Mouse (Mus musculus) hindbrain, postnatal 0 days (tissue): ENCODE data around the gene Cep97. TPM values are rescaled to one million over a fixed set of nuclear protein-coding genes. Genes with fewer than 3 reads are reported as not detected.

Experiments
- ATAC-seq: fragments of 200-750 bp; cut with Nextera tagmentation; 2 replicates; pipeline ENCODE4 v1.8.0; 2017; ENCODE audit warnings: mild to moderate bottlenecking, moderate TSS enrichment, moderate library complexity
- DNase-seq: peaks from one replicate; pipeline ENCODE4 v3.0.0-alpha.2; 2015; ENCODE audit warnings: low spot score
- H3K27ac ChIP-seq: fragments of 300-500 bp; sonication (generic); 2 replicates; pipeline ENCODE4 v1.5.1; 2014; ENCODE audit warnings: mild to moderate bottlenecking
- H3K27me3 ChIP-seq: fragments of 300-500 bp; sonication (generic); 2 replicates; pipeline ENCODE4 v1.6.1; 2014; ENCODE audit warnings: low read length, mixed read lengths; ENCODE audit not compliant: insufficient read depth
- H3K36me3 ChIP-seq: fragments of 300-500 bp; sonication (generic); 2 replicates; pipeline ENCODE4 v1.6.1; 2014; ENCODE audit warnings: low read length, mixed read lengths; ENCODE audit not compliant: insufficient read depth
- H3K4me1 ChIP-seq: fragments of 300-500 bp; sonication (generic); 2 replicates; pipeline ENCODE4 v1.6.1; 2014; ENCODE audit warnings: antibody characterized with exemption, low read length, mixed read lengths; ENCODE audit not compliant: insufficient read depth
- H3K4me2 ChIP-seq: fragments of 300-500 bp; sonication (generic); 2 replicates; pipeline ENCODE4 v1.6.1; 2014; ENCODE audit warnings: low read depth, mild to moderate bottlenecking, low read length, moderate library complexity, mixed read lengths
- H3K4me3 ChIP-seq: fragments of 300-500 bp; sonication (generic); 2 replicates; pipeline ENCODE4 v1.5.1; 2014; ENCODE audit warnings: low read length
- H3K9ac ChIP-seq: fragments of 300-500 bp; sonication (generic); replicated peaks from 2 replicates; pipeline ENCODE4 v1.6.1; 2014; ENCODE audit warnings: mild to moderate bottlenecking, low read length, moderate library complexity, mixed read lengths
- H3K9me3 ChIP-seq: fragments of 300-500 bp; sonication (generic); 2 replicates; pipeline ENCODE4 v1.6.1; 2016; ENCODE audit warnings: low read length, mixed read lengths
- CTCF ChIP-seq: IDR thresholded peaks from 2 replicates; pipeline ENCODE4 v1.5.1; 2016; ENCODE audit warnings: antibody characterized with exemption, control low read depth, low read depth
- WGBS: fragments of 180-500 bp; shearing (Covaris S2); extraction: QIAGEN DNeasy Blood & Tissue Kit; methylation state at CpG from one replicate; pipeline ENCODE4 v1.1.7; 2014; 5-methylcytosine and 5-hydroxymethylcytosine counted together
- polyA plus RNA-seq: library from polyadenylated mRNA; unstranded; fragments of >200 nt; fragmentation: Nextera tagmentation; extraction: Ambion mirVana; gene quantifications from 2 replicates; pipeline ENCODE4 v1.2.1, GENCODE M21; 2015
- total RNA-seq: library from RNA; depleted of rRNA; stranded (reverse); fragments of >200 nt; gene quantifications from 2 replicates; pipeline ENCODE4 v1.2.3, GENCODE M21; 2014

The Cep97 gene
- total and polyA plus RNA-seq, 2 experiments from 2014 or later, result 5.8 to 7.1 TPM

DNA sequence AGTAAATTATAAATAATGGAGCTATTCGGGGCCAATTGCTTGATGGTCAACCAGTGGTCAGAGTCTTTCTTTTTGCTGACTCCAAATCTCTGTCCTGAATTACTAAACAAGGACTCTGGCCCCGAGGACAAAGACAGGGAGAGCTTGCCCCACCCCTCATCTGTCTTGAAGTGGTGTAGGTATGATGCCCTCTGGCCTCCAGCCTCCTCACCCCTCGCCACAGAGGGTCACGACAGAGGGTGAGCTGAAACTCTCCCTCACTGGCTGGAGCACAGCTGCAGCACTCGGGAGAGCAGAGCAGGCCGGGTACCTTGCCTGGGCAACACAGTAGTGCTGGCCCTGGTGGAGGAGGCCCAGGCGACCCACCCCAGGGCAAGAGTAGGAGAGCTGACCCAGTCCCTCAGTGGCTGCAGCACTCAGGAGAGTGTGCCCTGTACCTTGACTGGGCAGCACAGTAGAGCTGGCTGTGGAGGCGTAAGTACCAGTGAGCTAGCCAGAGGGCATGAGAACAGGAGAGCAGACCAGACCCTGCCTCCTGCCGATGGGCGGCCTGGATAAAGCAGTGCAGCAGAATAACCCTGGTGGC lies 24.4 kb downstream of the Cep97 start:
- 93% methylated on average over 10 of the region's 10 CpGs for WGBS
- Histone ChIP-seq H3K4me2 (no peak overlapping the region), H3K9ac (no peak overlapping the region), H3K36me3 (peaks cover 26% of the 10 kb centered on the region; the same call in 1 of the 2 replicates), H3K9me3 (no peaks in the 10 kb centered on the region), H3K4me1 (no peaks in the 10 kb centered on the region), H3K4me3 (no peak overlapping the region), H3K27ac (no peak overlapping the region), H3K27me3 (no peaks in the 10 kb centered on the region)
- ATAC-seq (peak; percentile 35; the same call in 1 of the 2 replicates), DNase-seq (no peak)
- TF ChIP-seq CTCF, result no peak

- Histone ChIP-seq H3K36me3 (0 out of 2 replicates have a peak, but pooled peaks cover 24% of the 10 kb centered on the region), H3K4me1 (no peaks in the 10 kb centered on the region), H3K9me3 (no peaks in the 10 kb centered on the region), H3K4me2 (no peak overlapping the region), H3K9ac (no peak overlapping the region), H3K4me3 (no peak overlapping the region), H3K27me3 (no peaks in the 10 kb centered on the region), H3K27ac (no peak overlapping the region)
- ATAC-seq (no peak), DNase-seq (no peak)
- 91% methylated on average over 5 of the region's 5 CpGs for WGBS
- TF ChIP-seq CTCF, result no peak
Measured at GRCm38 (mm10) chr16:55906928-55907679, 27.6 kb downstream of the Cep97 start.

- Histone ChIP-seq H3K4me2 (no peak overlapping the region), H3K4me1 (no peaks in the 10 kb centered on the region), H3K27me3 (no peaks in the 10 kb centered on the region), H3K4me3 (no peak overlapping the region), H3K36me3 (0 out of 2 replicates have a peak, but pooled peaks cover 19% of the 10 kb centered on the region), H3K27ac (no peak overlapping the region), H3K9ac (no peak overlapping the region), H3K9me3 (no peaks in the 10 kb centered on the region)
- no peak for TF ChIP-seq CTCF
- DNase-seq (no peak), ATAC-seq (no peak)
- 90% methylated on average over 25 of the region's 25 CpGs for WGBS
Measured at GRCm38 (mm10) chr16:55905370-55905769, 29.3 kb downstream of the Cep97 start.

GRCm38 (mm10) chr16:55901839-55902756 lies 32.6 kb downstream of the Cep97 start:
- Histone ChIP-seq H3K9ac (no peak overlapping the region), H3K9me3 (no peaks in the 10 kb centered on the region), H3K4me3 (no peak overlapping the region), H3K27me3 (no peaks in the 10 kb centered on the region), H3K27ac (no peak overlapping the region), H3K4me1 (no peaks in the 10 kb centered on the region), H3K4me2 (no peak overlapping the region), H3K36me3 (0 out of 2 replicates have a peak, but pooled peaks cover 11% of the 10 kb centered on the region)
- TF ChIP-seq CTCF, result no peak
- ATAC-seq, result no peak
- DNase-seq, result no peak
- 90% methylated on average over 14 of the region's 14 CpGs for WGBS

DNA sequence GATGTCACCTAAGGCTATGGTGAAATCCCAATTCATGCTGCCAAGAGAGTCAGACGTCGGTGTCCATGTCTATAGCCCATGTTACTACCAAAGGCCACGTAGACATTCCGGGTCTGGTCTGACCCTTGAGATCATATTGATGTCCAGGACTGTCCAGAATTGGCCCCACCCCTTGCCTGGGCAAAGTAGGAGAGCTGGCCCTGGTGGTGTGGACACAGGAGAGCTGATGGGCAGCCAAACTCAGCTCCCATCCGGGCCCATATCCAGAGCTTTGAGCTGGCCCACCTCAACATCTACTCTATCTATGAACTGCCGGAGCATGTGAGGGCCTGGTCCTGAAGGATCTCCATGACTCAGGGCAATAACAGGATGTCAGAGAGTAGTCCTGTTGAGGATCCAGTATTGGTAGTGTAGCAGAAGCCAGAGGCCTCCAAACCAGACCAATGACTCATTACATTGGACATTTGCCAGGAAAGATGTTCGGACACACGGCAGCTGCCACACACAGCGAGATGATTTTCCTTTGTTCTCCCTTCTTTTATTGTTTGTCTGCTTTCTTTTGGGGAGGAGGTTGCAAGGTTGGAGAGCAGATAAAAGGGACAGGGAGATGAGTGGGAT lies 36.2 kb downstream of the Cep97 start:
- Histone ChIP-seq H3K36me3 (no peaks in the 10 kb centered on the region), H3K9ac (no peak overlapping the region), H3K4me1 (peaks cover 9% of the 10 kb centered on the region; the same call in 1 of the 2 replicates), H3K27ac (no peak overlapping the region), H3K4me2 (no peak overlapping the region), H3K4me3 (no peak overlapping the region), H3K9me3 (no peaks in the 10 kb centered on the region), H3K27me3 (no peaks in the 10 kb centered on the region)
- 72% methylated on average over 9 of the region's 9 CpGs for WGBS
- no peak for TF ChIP-seq CTCF
- ATAC-seq (no peak), DNase-seq (peak; percentile 13)

DNA sequence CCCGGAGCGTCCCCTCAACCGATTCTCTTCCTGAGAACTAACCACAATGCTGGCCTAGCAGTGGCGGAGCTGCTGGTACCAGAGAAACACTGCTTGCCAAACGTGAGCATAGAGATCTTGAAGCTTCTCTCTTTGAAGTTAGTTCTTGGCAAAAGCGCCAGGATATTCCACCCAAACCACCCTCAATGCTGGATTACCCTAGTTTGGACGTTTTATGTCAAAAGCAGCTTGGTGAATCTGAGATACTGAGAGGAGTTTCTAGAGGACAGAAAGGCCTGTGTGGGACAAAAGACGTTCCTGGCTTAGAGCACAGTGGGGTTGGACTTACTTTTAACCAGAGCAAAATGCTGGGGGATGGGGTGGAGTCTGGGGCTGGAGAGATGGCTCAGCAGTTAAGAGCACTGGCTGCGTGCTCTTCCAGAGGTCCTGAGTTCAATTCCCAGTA lies 39.0 kb downstream of the Cep97 start:
- Histone ChIP-seq H3K9ac (peak overlapping the region; percentile 79), H3K27ac (peak overlapping the region; percentile 91), H3K4me1 (peaks cover 9% of the 10 kb centered on the region; the same call in 1 of the 2 replicates), H3K4me3 (peak overlapping the region; percentile 85), H3K27me3 (no peaks in the 10 kb centered on the region), H3K36me3 (no peaks in the 10 kb centered on the region), H3K4me2 (peak overlapping the region; percentile 85), H3K9me3 (no peaks in the 10 kb centered on the region)
- peak; percentile 55 for DNase-seq
- peak; percentile 65 for ATAC-seq
- WGBS, result 1% methylated on average over 9 of the region's 9 CpGs
- TF ChIP-seq CTCF, result no peak
